Mouse (Mus musculus) c-Kit-positive CD71-positive TER-119-negative erythroid progenitor cells, embryonic 14.5 days (primary cell): ENCODE measurements at regions not wholly inside any gene's neighbourhood (a gene's known extent, or its start where the extent isn't known, plus 50 kb on each side); places are given as distances from the start of the nearest gene placed in this dataset.

Experiments used
- DNase-seq: peaks from one replicate; pipeline ENCODE4 v3.0.0-alpha.2; 2013; ENCODE audit warnings: low read depth

DNA sequence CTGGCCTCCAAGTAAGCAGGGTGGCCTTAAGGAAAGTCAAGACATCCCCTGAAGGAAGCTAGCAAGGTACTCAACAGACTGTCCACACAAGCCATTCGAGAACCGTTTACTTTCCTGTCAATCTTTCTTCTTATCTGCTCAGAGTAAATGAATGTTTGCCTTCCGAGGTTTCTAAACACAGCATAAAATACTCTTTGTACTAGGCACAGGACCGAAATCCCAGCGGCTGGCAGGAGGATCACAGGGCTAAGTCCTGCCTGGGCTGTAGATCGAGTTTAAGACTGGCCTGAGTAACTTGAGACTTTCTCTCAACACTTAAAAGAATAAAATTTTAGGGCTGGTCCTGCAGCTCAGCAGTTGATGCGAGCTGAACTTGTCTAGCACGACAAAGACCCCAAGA lies 175.9 kb downstream of the Bcl2l11 start:
- DNase-seq: no peak

GRCm38 (mm10) chr2:128304063-128304712 lies 178.3 kb downstream of the Bcl2l11 start:
- no peak for DNase-seq

- DNase-seq: no peak
Observed at GRCm38 (mm10) chr2:128306693-128307092, 180.9 kb downstream of the Bcl2l11 start.

DNA sequence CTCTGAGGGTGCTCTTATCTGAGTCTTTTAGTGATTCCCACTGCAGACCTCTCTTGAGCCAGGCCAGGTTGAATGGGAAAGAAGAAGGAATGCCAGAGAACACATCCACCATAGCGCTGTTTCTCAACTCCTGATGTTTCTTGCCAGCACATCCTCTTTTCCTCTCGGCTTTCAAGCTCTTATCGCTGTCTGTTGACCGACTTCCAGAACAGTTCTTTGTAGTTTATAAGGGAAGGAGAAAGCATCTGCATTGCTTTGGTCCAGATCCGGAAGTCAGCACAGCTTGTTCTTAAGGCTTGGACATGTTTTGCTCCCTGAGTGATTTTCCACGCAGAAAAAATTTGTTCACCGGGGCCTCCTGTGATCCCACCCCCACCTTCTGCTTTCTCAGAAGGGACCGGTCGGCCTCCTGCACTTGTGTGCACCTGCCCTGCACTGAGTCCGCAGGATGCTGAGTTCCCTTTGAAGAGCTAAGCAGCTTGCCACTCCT lies 183.7 kb downstream of the Bcl2l11 start:
- DNase-seq: no peak

- no peak for DNase-seq
Observed at GRCm38 (mm10) chr2:128310081-128310480, 184.2 kb downstream of the Bcl2l11 start.

GRCm38 (mm10) chr2:128312084-128312594 lies 186.3 kb downstream of the Bcl2l11 start:
- no peak for DNase-seq

GRCm38 (mm10) chr2:128312659-128313581 lies 187.1 kb downstream of the Bcl2l11 start:
- DNase-seq: no peak

DNA sequence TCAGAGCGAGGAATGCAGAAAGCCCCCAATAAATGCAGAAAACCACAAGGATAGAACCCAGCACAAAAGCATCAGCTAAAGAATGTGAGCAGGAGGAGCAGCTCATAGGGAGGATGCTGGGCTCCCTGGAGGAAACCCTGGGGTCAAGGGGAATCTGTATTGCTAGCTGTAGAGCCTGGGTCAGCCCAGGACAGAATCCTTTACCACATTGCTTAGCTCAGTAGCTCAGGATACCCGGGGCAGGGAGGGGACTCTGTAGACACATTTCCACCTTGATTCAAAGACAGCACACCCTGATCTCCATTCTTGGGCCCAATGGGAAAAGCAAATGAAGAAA lies 187.7 kb downstream of the Bcl2l11 start:
- DNase-seq: no peak

- no peak for DNase-seq
Observed at GRCm38 (mm10) chr2:128313948-128314347, 188.1 kb downstream of the Bcl2l11 start.

- DNase-seq: no peak
Observed at GRCm38 (mm10) chr2:128316516-128316915, 190.7 kb downstream of the Bcl2l11 start.

- DNase-seq: no peak
Observed at GRCm38 (mm10) chr2:128318266-128318665, 192.4 kb downstream of the Bcl2l11 start.

- DNase-seq: no peak
Observed at GRCm38 (mm10) chr2:128318956-128319355, 193.1 kb downstream of the Bcl2l11 start.

GRCm38 (mm10) chr2:128321475-128321874 lies 195.6 kb downstream of the Bcl2l11 start:
- no peak for DNase-seq

DNA sequence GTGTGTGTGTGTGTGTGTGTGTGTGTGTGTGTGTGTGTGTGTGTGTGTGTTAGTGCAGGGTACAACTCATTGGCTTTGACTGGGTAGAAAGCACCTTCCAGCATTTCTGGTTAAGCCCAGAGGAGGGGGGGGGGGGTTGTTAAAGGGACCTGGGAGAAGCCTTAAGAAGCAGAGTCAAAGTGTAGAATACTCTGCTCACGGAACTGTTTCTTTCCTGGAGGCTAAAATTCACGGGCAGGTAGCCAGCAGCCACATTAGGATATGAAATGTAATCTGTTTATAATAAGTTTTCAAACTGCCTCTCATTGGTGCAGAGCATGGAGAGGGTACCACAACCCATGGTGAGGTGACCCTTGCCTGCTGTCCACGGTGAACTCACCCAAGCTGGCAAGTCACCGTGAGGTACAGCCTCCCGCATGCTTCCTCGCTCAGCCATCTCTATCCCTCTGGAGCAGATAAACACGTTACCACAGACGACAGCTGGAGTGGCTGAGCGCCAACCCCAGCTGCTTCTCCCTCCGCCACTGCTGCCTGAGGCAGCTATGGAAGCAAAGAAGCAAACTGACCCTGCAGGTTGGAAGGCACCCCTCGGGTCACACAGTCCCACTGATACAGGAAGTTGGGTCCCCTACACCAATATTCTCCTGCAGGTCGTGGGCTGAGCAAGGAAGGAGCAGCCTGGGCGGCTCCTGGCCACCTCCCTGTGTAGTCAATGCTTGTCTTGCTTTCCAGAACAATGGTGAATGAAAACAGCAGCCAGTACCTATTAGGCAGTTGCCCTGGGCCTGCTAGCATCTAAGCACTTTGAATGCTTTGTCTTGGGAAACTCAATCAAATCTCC lies 198.6 kb downstream of the Bcl2l11 start:
- no peak for DNase-seq

DNA sequence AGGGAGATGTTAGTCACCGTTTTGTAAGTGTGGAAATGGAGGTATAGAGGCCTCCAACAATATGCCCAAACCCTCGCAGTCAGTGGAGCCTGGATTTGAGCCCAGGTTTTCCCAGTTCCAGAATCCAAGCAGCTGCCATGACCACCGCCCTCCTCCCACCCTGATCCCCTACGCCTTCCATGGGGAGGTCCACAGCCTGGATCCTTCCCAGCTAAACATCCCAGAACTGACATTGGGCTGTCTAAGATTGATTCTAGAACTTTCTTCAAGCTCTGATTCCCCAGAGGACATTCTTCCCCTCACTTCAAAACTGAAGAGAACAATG lies 199.2 kb downstream of the Bcl2l11 start:
- no peak for DNase-seq

DNA sequence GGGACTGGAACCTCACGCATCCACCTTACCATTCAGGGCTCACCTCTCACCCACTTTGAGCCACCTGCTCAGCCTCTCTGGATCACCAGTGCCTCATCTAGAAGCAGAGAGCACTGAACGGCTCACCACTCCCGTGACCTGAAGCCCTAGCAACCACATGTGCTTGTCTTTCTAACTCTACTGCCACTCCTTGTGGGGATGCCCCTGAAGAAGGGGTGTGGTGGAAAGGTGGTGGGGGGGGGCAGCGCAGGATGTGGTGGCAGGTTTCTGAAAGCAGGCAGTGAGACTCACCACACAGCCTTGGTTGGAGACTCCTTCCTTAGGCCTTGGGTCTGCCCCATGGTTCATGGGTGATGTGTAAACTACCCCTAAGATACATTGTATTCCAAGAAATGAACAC lies 199.6 kb downstream of the Bcl2l11 start:
- no peak for DNase-seq

DNA sequence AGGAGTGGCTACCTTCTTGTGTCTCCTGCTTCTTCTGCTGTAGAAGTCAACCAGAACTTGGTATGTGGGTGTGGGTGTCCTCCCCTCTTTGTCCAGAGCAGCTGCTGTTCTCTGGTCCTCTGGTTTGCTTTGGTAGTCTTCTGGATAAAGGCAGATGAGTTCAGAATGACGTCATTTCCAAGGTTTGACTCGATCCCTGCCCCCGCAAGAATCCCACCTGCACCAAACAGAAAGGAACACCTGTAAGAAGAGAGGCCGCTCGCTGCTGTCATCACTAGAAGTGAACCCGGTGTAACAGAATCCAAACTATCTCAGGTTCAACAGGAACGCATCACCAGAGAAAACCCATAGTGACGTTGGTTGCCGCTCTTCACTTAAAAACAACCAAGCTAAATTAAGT lies 205.0 kb downstream of the Bcl2l11 start:
- DNase-seq: no peak

DNA sequence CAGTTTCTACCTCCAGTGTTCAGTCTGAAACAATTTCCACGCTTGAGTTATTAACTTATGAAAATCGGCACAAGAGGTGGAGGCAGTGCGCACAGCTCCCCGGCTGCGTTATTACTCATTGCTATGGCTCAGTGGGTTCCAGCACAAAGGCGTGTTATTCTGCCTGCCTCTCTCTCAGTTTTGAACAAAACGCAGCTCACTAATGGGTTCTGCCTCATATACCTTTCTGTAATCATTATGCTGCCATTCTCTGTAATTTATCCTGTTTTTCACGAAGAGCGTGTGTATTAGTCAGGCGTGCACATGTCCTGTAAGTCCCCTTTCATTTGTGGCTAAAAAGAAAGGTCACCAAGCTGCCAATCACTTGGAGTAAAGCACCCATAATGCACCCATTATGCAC lies 205.4 kb downstream of the Bcl2l11 start:
- no peak for DNase-seq

GRCm38 (mm10) chr2:128331681-128332080 lies 205.8 kb downstream of the Bcl2l11 start:
- no peak for DNase-seq

DNA sequence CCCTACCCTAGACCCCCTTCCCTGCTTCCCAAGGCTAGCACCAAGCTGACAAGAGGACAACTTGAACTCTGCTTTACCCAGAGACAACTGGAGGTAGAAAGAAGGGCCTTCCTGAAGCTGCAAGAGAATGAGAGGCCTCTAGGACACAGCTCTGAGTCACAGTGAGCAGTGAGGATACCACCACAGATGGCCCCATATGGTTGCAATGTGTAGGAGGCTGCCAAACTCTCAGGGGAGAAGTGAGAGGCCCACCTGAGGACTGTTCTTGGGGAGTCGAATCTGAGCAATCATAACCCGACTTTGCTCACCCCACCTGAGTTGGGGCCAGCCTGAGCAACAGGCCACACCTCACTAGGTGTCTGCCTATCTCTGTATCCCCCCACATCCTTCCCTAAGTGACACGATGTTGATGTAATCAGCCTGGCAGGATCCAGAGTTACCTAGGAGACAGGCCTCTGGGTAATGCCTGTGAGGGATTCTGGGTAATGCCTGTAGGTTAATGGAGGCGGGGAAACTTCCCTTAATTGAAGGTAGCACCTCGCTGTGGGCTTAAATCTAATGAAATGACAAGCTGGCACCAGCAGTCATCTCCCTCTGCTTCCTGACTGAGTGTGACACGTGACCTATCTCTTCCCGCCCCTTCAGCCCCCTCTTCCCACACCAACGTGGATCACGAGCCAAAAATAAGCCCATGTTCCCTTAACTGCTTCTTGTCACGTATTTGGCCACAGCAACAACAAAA lies 207.7 kb downstream of the Bcl2l11 start:
- no peak for DNase-seq

DNA sequence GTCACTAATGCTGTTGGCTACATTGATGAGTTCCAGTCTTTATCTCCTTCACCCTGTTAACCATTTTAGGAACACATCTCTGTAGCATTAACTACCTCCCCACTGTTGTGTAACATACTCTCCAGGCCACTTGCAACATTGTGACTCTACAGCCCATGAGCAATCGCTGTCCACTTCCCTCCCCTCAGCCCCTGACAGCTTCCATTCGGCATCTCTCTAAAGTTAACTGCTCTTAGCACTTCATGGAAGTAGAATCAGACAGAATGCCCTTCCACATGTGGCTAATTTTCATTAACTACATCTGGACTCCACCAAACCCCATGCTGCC lies 208.3 kb downstream of the Bcl2l11 start:
- no peak for DNase-seq
